Mouse (Mus musculus) liver, embryonic 16.5 days (tissue): ENCODE data around the gene Ppm1g. TPM values are rescaled to one million over a fixed set of nuclear protein-coding genes. Genes with fewer than 3 reads are reported as not detected.

ENCODE experiments used
- ATAC-seq: fragments of 200-750 bp; cut with Nextera tagmentation; 2 replicates; pipeline ENCODE4 v1.8.0; 2017; ENCODE audit warnings: low read depth, mild to moderate bottlenecking, moderate number of reproducible peaks, moderate library complexity
- H3K27ac ChIP-seq: fragments of 300-500 bp; sonication (generic); 2 replicates; pipeline ENCODE4 v1.5.1; 2014; ENCODE audit warnings: mild to moderate bottlenecking, low read length
- H3K27me3 ChIP-seq: fragments of 300-500 bp; sonication (generic); 2 replicates; pipeline ENCODE4 v1.6.1; 2014; ENCODE audit warnings: low read depth, low read length, mixed read lengths; ENCODE audit not compliant: control insufficient read depth, insufficient read depth
- H3K36me3 ChIP-seq: fragments of 300-500 bp; sonication (generic); 2 replicates; pipeline ENCODE4 v1.6.1; 2014; ENCODE audit warnings: mild to moderate bottlenecking; ENCODE audit not compliant: control insufficient read depth, insufficient read depth
- H3K4me1 ChIP-seq: fragments of 300-500 bp; sonication (generic); 2 replicates; pipeline ENCODE4 v1.6.1; 2014; ENCODE audit warnings: low read depth, low read length, mixed read lengths; ENCODE audit not compliant: control insufficient read depth
- H3K4me2 ChIP-seq: fragments of 300-500 bp; sonication (generic); 2 replicates; pipeline ENCODE4 v1.6.1; 2014; ENCODE audit warnings: low read depth, low read length, mixed read lengths
- H3K4me3 ChIP-seq: fragments of 300-500 bp; sonication (generic); 2 replicates; pipeline ENCODE4 v1.5.1; 2014; ENCODE audit warnings: low read depth, mild to moderate bottlenecking, low read length
- H3K9ac ChIP-seq: fragments of 300-500 bp; sonication (generic); 2 replicates; pipeline ENCODE4 v1.6.1; 2014; ENCODE audit warnings: low read depth, low read length
- H3K9me3 ChIP-seq: fragments of 300-500 bp; sonication (generic); replicated peaks from 2 replicates; pipeline ENCODE4 v1.6.1; 2016; ENCODE audit warnings: low read length; ENCODE audit not compliant: control insufficient read depth
- WGBS: fragments of 180-500 bp; shearing (Covaris S2); extraction: QIAGEN DNeasy Blood & Tissue Kit; methylation state at CpG from one replicate; pipeline ENCODE4 v1.1.7; 2014; ENCODE audit not compliant: insufficient replicate concordance; 5-methylcytosine and 5-hydroxymethylcytosine counted together
- polyA plus RNA-seq: library from polyadenylated mRNA; unstranded; fragments of >200 nt; fragmentation: Nextera tagmentation; extraction: Ambion mirVana; gene quantifications from 2 replicates; pipeline ENCODE4 v1.2.1, GENCODE M21; 2015

Ppm1g gene
- polyA plus RNA-seq, 1 experiment from 2014 or later, result 90.8 TPM

- H3K9ac ChIP-seq, result no peak overlapping the region
- no peak overlapping the region for H3K4me3 ChIP-seq
- ATAC-seq, result no peak
- H3K9me3 ChIP-seq, result no peaks in the 10 kb centered on the region
- WGBS, result 64% methylated on average over 4 of the region's 4 CpGs
- H3K36me3 ChIP-seq, result peaks cover 28% of the 10 kb centered on the region
- H3K27me3 ChIP-seq, result no peaks in the 10 kb centered on the region
- no peak overlapping the region for H3K27ac ChIP-seq
- no peak overlapping the region for H3K4me2 ChIP-seq
- peaks cover 20% of the 10 kb centered on the region for H3K4me1 ChIP-seq
These were observed 32.2 kb downstream of the Ppm1g start for GRCm38 (mm10) chr5:31188223-31188840.

DNA sequence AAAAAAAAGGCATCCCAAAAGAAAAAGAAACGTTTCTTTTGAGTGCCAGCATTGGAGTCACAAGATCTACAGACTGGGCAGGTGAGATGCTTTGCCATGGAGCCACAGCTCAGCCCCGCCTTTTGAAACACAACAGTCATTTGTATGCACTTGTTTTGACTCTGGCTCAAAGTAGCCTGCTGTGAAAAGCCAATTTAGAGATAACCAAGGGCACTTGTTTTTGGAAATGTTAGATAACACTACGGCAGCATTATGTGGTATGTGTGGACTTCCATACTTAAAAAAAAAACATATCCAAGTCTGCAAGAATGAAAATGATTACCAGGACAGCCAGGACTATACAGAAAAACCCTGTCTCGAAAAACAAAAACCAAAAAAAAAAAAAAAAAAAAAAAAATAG is 36.8 kb downstream of the Ppm1g start:
- Histone ChIP-seq H3K27me3 (no peaks in the 10 kb centered on the region), H3K27ac (peak overlapping the region; percentile 75), H3K4me3 (no peak overlapping the region), H3K4me1 (peaks cover 20% of the 10 kb centered on the region), H3K4me2 (no peak overlapping the region), H3K9ac (no peak overlapping the region; the same call in 1 of the 2 replicates), H3K9me3 (no peaks in the 10 kb centered on the region), H3K36me3 (peaks cover 10% of the 10 kb centered on the region)
- peak; percentile 40 for ATAC-seq
- 16% methylated on average over 4 of the region's 4 CpGs for WGBS

DNA sequence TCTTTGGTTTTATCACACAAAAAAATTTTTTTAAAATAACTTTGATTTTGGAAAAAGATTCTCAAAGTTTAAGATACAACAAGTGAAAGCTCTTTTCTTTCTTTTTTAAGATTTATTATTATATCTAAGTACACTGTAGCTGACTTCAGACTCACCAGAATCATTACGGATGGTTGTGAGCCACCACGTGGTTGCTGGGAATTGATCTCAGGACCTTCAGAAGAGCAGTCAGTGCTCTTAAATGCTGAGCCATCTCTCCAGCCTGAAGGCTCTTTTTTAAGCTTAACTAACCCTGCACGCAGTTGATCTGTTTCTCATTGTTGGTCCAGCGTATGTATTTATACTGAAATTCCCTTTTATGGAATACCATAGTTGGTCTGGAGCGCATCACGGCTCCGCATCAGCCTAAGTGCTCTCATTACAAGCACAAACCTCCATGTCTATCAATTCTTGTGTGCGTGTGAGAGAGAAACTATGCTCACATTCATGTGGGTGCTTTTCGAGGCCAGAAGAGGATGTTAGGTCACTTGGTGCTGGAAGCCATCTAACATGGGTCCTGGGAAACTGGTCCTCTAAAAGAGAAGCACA is 39.2 kb downstream of the Ppm1g start:
- WGBS, result 88% methylated on average over 9 of the region's 9 CpGs
- H3K9ac ChIP-seq, result no peak overlapping the region
- no peaks in the 10 kb centered on the region for H3K9me3 ChIP-seq
- H3K4me1 ChIP-seq, result peaks cover 24% of the 10 kb centered on the region
- H3K27ac ChIP-seq, result no peak overlapping the region
- ATAC-seq, result no peak
- no peaks in the 10 kb centered on the region for H3K36me3 ChIP-seq
- no peaks in the 10 kb centered on the region for H3K27me3 ChIP-seq
- no peak overlapping the region for H3K4me2 ChIP-seq
- no peak overlapping the region for H3K4me3 ChIP-seq

- peak within 1 kb of the TSS; percentile 85 for H3K4me2 ChIP-seq
- peak within 1 kb of the TSS; percentile 63 for H3K9ac ChIP-seq
- ATAC-seq, result peak; percentile 87
- H3K4me3 ChIP-seq, result peak within 1 kb of the TSS; percentile 96
- H3K27me3 ChIP-seq, result no peaks in the 10 kb centered on the region
- H3K27ac ChIP-seq, result peak within 1 kb of the TSS; percentile 99
- WGBS, result under 1% methylated on average over 59 of the region's 59 CpGs
- no peaks in the 10 kb centered on the region for H3K9me3 ChIP-seq
- H3K36me3 ChIP-seq, result no peaks in the 10 kb centered on the region
- H3K4me1 ChIP-seq, result peaks cover 20% of the 10 kb centered on the region
These were observed 40.5 kb downstream of the Ppm1g start, which contains the start of the genes Gm29609 and Gtf3c2 for GRCm38 (mm10) chr5:31179766-31180630. Gene Gm29609, minus strand, starts transcription at chr5:31179911. Gene Gtf3c2, minus strand, starts transcription at chr5:31180144.

GRCm38 (mm10) chr5:31179301-31179765 is 41.2 kb downstream of the Ppm1g start:
- peak; percentile 44 for ATAC-seq
- H3K27ac ChIP-seq, result peak overlapping the region; percentile 99
- no peaks in the 10 kb centered on the region for H3K27me3 ChIP-seq
- peak overlapping the region; percentile 63 for H3K9ac ChIP-seq
- H3K4me1 ChIP-seq, result peaks cover 19% of the 10 kb centered on the region
- H3K4me3 ChIP-seq, result peak overlapping the region; percentile 96
- 0% methylated on average over 25 of the region's 25 CpGs for WGBS
- no peaks in the 10 kb centered on the region; the same call in 1 of the 2 replicates for H3K36me3 ChIP-seq
- peak overlapping the region; percentile 85 for H3K4me2 ChIP-seq
- no peaks in the 10 kb centered on the region for H3K9me3 ChIP-seq

GRCm38 (mm10) chr5:31168630-31169029 is 51.9 kb downstream of the Ppm1g start:
- no peak overlapping the region for H3K4me3 ChIP-seq
- H3K4me1 ChIP-seq, result no peaks in the 10 kb centered on the region; the same call in 1 of the 2 replicates
- no peak overlapping the region for H3K27ac ChIP-seq
- WGBS, result 86% methylated on average over 4 of the region's 4 CpGs
- H3K4me2 ChIP-seq, result no peak overlapping the region
- peaks cover 80% of the 10 kb centered on the region for H3K36me3 ChIP-seq
- H3K9me3 ChIP-seq, result no peaks in the 10 kb centered on the region
- no peaks in the 10 kb centered on the region for H3K27me3 ChIP-seq
- ATAC-seq, result no peak
- H3K9ac ChIP-seq, result no peak overlapping the region

DNA sequence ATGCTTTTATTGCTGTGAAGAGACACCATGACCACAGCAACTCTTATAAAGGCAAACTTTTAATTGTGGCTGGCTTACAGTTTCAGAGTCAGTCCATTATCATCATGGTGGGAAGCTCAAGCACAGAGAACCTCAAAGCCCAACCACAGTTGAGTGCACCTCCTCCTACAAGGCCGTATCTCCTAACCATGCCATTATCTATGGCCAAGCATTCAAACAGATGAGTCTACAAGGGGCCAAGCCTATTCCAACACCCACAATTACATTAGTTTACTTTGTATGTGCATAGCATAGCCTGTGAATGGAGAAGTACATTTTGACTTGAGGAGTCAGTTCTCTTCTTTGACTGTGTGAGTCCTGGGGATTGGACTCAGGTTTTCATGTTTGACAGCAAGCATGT is 55.6 kb downstream of the Ppm1g start:
- Histone ChIP-seq H3K9me3 (no peaks in the 10 kb centered on the region), H3K4me2 (no peak overlapping the region), H3K27ac (no peak overlapping the region), H3K27me3 (no peaks in the 10 kb centered on the region), H3K9ac (no peak overlapping the region), H3K36me3 (peaks cover 65% of the 10 kb centered on the region), H3K4me1 (peaks cover 3% of the 10 kb centered on the region), H3K4me3 (no peak overlapping the region)
- ATAC-seq, result peak; percentile 62; the same call in 1 of the 2 replicates
- 57% methylated on average over 1 of the region's 1 CpGs for WGBS

- Histone ChIP-seq H3K27me3 (no peaks in the 10 kb centered on the region), H3K9me3 (no peaks in the 10 kb centered on the region), H3K36me3 (peaks cover 67% of the 10 kb centered on the region), H3K4me1 (peaks cover 3% of the 10 kb centered on the region), H3K9ac (no peak overlapping the region), H3K4me2 (no peak overlapping the region), H3K27ac (no peak overlapping the region), H3K4me3 (no peak overlapping the region)
- no peak for ATAC-seq
These were observed 58.0 kb downstream of the Ppm1g start for GRCm38 (mm10) chr5:31162462-31162861.
